Mouse (Mus musculus) layer of hippocampus, postnatal 10 days (tissue): ENCODE results near the gene Bbof1. TPM values are rescaled to one million over a fixed set of nuclear protein-coding genes. Genes with fewer than 3 reads are reported as not detected.

ENCODE experiments used
- DNase-seq, 2 experiments: peaks; one replicate each; pipeline ENCODE4 v3.0.0; 2021; ENCODE audit warnings: low spot score in 2 of 2
- long read RNA-seq: library from polyadenylated mRNA; stranded (forward); transcript quantifications from one replicate; pipeline ENCODE4 v2.0.0, GENCODE M21; 2023
- total RNA-seq, 2 experiments: library from RNA; stranded (reverse); gene quantifications; 2 replicates each; pipeline ENCODE4 v1.2.3; 2021

The Bbof1 gene
- total RNA-seq = 1 to 10 TPM; 6.8 to 8.7 TPM
- long read RNA-seq, partial matches to known transcripts = 0 of 4 reads
- long read RNA-seq, other reads (novel, unspliced or antisense) = 2 of 4 reads

- DNase-seq = peak; percentile 90 to 94
Measured at GRCm38 (mm10) chr12:84408819-84409507, at the start of gene Bbof1, which contains the start of gene Entpd5. TSS of gene Bbof1 (plus strand) at chr12:84409071. TSS of gene Entpd5 (minus strand) at chr12:84409029.

GRCm38 (mm10) chr12:84361555-84362489, 47.0 kb upstream of the Bbof1 start, which contains the start of the genes Coq6 and Fam161b:
TSS of gene Coq6 (plus strand) at chr12:84361657.
TSS of gene Fam161b (minus strand) at chr12:84361833.
- DNase-seq = peak; percentile 90 to 94

- DNase-seq = no peak
Measured at GRCm38 (mm10) chr12:84362872-84363271, 46.0 kb upstream of the Bbof1 start.

- DNase-seq = no peak
Measured at GRCm38 (mm10) chr12:84364291-84364690, 44.6 kb upstream of the Bbof1 start.

GRCm38 (mm10) chr12:84365137-84365536, 43.7 kb upstream of the Bbof1 start:
- no peak for DNase-seq

- DNase-seq = no peak
Measured at GRCm38 (mm10) chr12:84366971-84367370, 41.9 kb upstream of the Bbof1 start.

- no peak for DNase-seq
Measured at GRCm38 (mm10) chr12:84371647-84372046, 37.2 kb upstream of the Bbof1 start.

GRCm38 (mm10) chr12:84373831-84374481, 34.9 kb upstream of the Bbof1 start:
- no peak for DNase-seq

- DNase-seq = no peak
Measured at GRCm38 (mm10) chr12:84382369-84382768, 26.5 kb upstream of the Bbof1 start.

GRCm38 (mm10) chr12:84384644-84385081, 24.2 kb upstream of the Bbof1 start:
- peak; percentile 23 to 28 for DNase-seq

- no peak for DNase-seq
Measured at GRCm38 (mm10) chr12:84385408-84385807, 23.5 kb upstream of the Bbof1 start.

- no peak for DNase-seq
Measured at GRCm38 (mm10) chr12:84388097-84388496, 20.8 kb upstream of the Bbof1 start.

GRCm38 (mm10) chr12:84388774-84389400, 20.0 kb upstream of the Bbof1 start:
- no peak for DNase-seq

GRCm38 (mm10) chr12:84390336-84390735, 18.5 kb upstream of the Bbof1 start:
- no peak for DNase-seq

GRCm38 (mm10) chr12:84392681-84393080, 16.2 kb upstream of the Bbof1 start:
- no peak for DNase-seq

GRCm38 (mm10) chr12:84393847-84394246, 15.0 kb upstream of the Bbof1 start:
- DNase-seq = no peak

GRCm38 (mm10) chr12:84396947-84397679, 11.8 kb upstream of the Bbof1 start:
- DNase-seq = no peak

- DNase-seq = no peak
Measured at GRCm38 (mm10) chr12:84397685-84398084, 11.2 kb upstream of the Bbof1 start.

GRCm38 (mm10) chr12:84398629-84399028, 10.2 kb upstream of the Bbof1 start:
- DNase-seq = no peak

GRCm38 (mm10) chr12:84399135-84399534, 9.7 kb upstream of the Bbof1 start:
- no peak for DNase-seq
